Mouse (Mus musculus) intestine, embryonic 16.5 days (tissue): ENCODE measurements around the gene Lsm14a. TPM values are rescaled to one million over a fixed set of nuclear protein-coding genes. Genes with fewer than 3 reads are reported as not detected.

ENCODE experiments used
- ATAC-seq: fragments of 200-750 bp; cut with Nextera tagmentation; 2 replicates; pipeline ENCODE4 v1.8.0; 2017; ENCODE audit warnings: moderate TSS enrichment, moderate library complexity
- H3K27ac ChIP-seq: fragments of 300-500 bp; sonication (generic); 2 replicates; pipeline ENCODE4 v1.5.1; 2014; ENCODE audit warnings: mild to moderate bottlenecking, low read length
- H3K27me3 ChIP-seq: fragments of 300-500 bp; sonication (generic); replicated peaks from 2 replicates; pipeline ENCODE4 v1.6.1; 2014; ENCODE audit warnings: low read length, control low read depth, mixed read lengths; ENCODE audit not compliant: control insufficient read depth, insufficient read depth
- H3K36me3 ChIP-seq: fragments of 300-500 bp; sonication (generic); 2 replicates; pipeline ENCODE4 v1.6.1; 2014; ENCODE audit warnings: low read length, control low read depth; ENCODE audit not compliant: control insufficient read depth, insufficient read depth
- H3K4me1 ChIP-seq: fragments of 300-500 bp; sonication (generic); 2 replicates; pipeline ENCODE4 v1.6.1; 2014; ENCODE audit warnings: low read length, control low read depth, mixed read lengths; ENCODE audit not compliant: control insufficient read depth, insufficient read depth
- H3K4me2 ChIP-seq: fragments of 300-500 bp; sonication (generic); 2 replicates; pipeline ENCODE4 v1.6.1; 2014; ENCODE audit warnings: low read depth, low read length, control low read depth
- H3K4me3 ChIP-seq: fragments of 300-500 bp; sonication (generic); 2 replicates; pipeline ENCODE4 v1.5.1; 2014; ENCODE audit warnings: mild to moderate bottlenecking, low read length
- H3K9ac ChIP-seq: fragments of 300-500 bp; sonication (generic); 2 replicates; pipeline ENCODE4 v1.6.1; 2014; ENCODE audit warnings: low read depth, low read length
- H3K9me3 ChIP-seq: fragments of 300-500 bp; sonication (generic); 2 replicates; pipeline ENCODE4 v1.6.1; 2016; ENCODE audit warnings: low read length, control low read depth; ENCODE audit not compliant: control insufficient read depth
- WGBS: fragments of 180-500 bp; shearing (Covaris S2); extraction: QIAGEN DNeasy Blood & Tissue Kit; methylation state at CpG from one replicate; pipeline ENCODE4 v1.1.7; 2014; 5-methylcytosine and 5-hydroxymethylcytosine counted together
- polyA plus RNA-seq: library from polyadenylated mRNA; unstranded; fragments of >200 nt; fragmentation: Nextera tagmentation; extraction: Ambion mirVana; gene quantifications from 2 replicates; pipeline ENCODE4 v1.2.1, GENCODE M21; 2015

Gene Lsm14a
- polyA plus RNA-seq, result 65.1 and 66.2 TPM in 2 replicates

DNA sequence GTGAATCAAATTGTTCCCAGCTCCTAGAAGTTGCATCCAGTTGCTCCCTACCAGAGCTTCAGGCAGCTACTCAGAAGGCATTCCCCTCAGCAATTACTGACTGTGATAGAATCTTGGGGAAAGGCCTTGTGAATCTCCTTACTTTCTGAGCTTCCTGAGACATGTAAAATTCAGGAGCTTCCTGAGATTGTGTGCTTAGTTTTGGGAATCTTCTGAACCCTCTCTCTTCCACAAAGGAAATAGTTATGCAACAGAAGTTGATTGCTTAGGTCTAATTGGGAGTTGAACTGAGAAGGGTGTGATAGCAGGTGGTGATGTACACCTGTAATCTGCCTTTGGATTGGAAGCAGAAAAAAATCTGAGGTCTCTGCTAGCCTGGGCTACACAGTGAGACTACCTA lies at the start of gene Lsm14a:
TSS of gene Lsm14a (minus strand) at position 101 of the 400 bp plus-strand sequence.
- Histone ChIP-seq H3K4me2 (no peak within 1 kb of the TSS), H3K9ac (no peak within 1 kb of the TSS), H3K27ac (no peak within 1 kb of the TSS), H3K4me1 (peaks cover 10% of the 10 kb centered on the region), H3K4me3 (no peak within 1 kb of the TSS), H3K9me3 (no peaks in the 10 kb centered on the region), H3K36me3 (no peaks in the 10 kb centered on the region), H3K27me3 (no peaks in the 10 kb centered on the region)
- ATAC-seq, result no peak

DNA sequence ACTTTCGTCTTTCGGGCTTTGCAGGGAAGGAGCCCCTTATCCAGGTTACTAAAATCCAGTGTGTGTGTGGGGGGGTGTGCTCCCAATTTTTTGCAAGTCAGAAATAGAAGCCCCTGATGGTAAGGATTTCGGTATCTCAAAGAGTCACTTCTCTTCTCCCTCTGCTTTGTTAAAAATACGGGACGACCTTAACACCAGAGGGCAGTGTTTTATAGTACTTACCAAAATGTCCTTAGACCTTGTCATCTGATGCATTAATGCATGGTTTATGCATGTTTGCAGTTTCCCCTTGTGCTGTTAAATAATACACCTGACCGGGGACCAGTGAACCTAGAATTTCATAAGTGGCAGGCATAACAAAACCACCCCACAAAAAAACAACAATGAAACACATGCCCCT lies 45.8 kb upstream of the Lsm14a start:
- Histone ChIP-seq H3K4me3 (no peak overlapping the region), H3K9ac (no peak overlapping the region), H3K9me3 (no peaks in the 10 kb centered on the region), H3K27me3 (no peaks in the 10 kb centered on the region), H3K27ac (no peak overlapping the region), H3K36me3 (no peaks in the 10 kb centered on the region), H3K4me2 (no peak overlapping the region), H3K4me1 (no peaks in the 10 kb centered on the region)
- 40% methylated on average over 6 of the region's 6 CpGs for WGBS
- no peak for ATAC-seq

DNA sequence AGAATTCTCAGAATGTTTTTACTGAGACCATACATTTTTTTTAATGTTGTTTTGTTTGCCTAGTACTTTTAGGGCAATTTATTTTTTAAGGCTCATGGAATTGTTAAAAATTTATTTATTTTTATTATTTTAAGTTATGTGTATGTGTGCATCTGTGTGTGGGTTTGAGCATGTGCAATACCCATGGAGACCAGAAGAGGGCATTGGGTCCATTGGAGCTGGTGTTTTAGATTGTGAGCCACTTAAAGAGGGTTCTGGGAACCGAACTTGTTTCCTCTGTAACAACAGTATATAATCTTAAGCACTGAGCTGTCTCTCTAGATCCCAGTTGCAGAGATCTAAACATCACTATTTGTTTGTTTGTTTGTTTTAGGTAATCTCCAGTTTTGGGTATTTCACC lies 40.5 kb upstream of the Lsm14a start:
- Histone ChIP-seq H3K27me3 (no peaks in the 10 kb centered on the region), H3K4me3 (no peak overlapping the region), H3K4me1 (no peaks in the 10 kb centered on the region), H3K36me3 (no peaks in the 10 kb centered on the region), H3K4me2 (no peak overlapping the region), H3K9me3 (peaks cover 3% of the 10 kb centered on the region; the same call in 1 of the 2 replicates), H3K9ac (no peak overlapping the region), H3K27ac (no peak overlapping the region)
- no peak for ATAC-seq
- 79% methylated on average over 1 of the region's 1 CpGs for WGBS

DNA sequence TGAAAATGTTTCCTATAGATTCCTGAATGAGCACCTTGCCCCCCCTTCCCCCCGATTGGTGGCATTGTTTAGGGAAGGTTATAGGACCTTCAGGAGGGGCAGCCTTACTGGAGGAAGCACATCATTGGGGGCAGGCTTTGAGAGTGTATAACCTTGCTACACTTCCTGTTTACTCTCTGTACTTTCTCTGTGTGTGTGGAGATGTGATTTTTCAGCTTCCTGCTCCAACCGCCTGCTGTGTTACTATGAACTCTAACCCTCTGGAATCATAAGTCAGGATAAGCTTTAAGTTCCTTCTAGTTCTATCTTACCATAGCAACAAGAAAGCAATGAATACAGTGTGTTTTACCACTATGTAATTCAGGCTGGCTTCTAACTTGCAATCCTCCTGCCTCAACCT lies 28.1 kb upstream of the Lsm14a start:
- Histone ChIP-seq H3K27ac (no peak overlapping the region), H3K36me3 (no peaks in the 10 kb centered on the region), H3K4me3 (no peak overlapping the region), H3K4me2 (no peak overlapping the region), H3K9ac (no peak overlapping the region), H3K4me1 (no peaks in the 10 kb centered on the region), H3K27me3 (no peaks in the 10 kb centered on the region), H3K9me3 (peaks cover 4% of the 10 kb centered on the region)
- no peak for ATAC-seq
- 71% methylated on average over 2 of the region's 2 CpGs for WGBS

DNA sequence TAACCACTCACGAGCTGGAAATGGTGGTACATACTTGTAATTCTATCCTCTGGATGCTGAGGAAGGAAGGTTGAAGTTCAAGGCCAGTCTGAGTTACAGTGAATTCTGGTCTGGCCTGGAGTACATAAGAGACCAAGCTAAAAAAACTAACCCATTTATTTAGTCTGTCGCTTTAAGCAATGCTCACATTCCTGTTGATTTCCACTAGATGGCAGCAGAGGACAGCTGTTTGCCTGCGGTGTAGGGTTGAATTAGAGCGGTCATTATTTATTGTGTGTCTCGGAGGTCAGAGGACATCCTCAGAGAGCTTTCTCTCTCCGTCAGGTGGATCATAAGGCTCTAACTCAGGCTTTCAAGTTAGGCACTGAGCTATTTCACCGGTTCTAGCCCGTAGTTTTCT lies 14.4 kb upstream of the Lsm14a start:
- 12% methylated on average over 8 of the region's 8 CpGs for WGBS
- no peak overlapping the region for H3K4me2 ChIP-seq
- H3K27me3 ChIP-seq, result no peaks in the 10 kb centered on the region
- no peak overlapping the region for H3K9ac ChIP-seq
- H3K9me3 ChIP-seq, result no peaks in the 10 kb centered on the region
- ATAC-seq, result peak; percentile 64
- no peak overlapping the region for H3K4me3 ChIP-seq
- H3K27ac ChIP-seq, result no peak overlapping the region
- no peaks in the 10 kb centered on the region for H3K36me3 ChIP-seq
- H3K4me1 ChIP-seq, result no peaks in the 10 kb centered on the region

DNA sequence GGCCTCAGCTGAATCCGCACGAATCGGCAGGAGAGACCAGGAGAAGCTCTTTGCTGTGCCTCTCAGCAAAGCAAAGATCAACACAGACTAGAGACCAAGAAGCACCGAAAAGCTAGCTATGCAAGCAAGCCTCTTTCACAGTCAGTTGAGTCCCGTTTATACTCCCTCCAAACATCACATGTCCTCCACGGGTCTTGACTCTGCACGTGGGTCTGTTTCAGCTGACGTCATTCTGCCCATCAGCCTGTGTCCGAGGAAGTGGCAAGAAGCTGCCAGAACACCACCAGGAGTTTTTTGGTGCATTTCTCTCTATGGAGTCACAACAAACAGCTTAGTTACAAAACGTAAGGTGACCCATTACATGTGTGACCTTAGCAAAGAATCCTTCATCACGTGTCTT lies 10.8 kb upstream of the Lsm14a start:
- no peaks in the 10 kb centered on the region for H3K4me1 ChIP-seq
- no peak overlapping the region for H3K4me3 ChIP-seq
- H3K9ac ChIP-seq, result no peak overlapping the region
- H3K4me2 ChIP-seq, result no peak overlapping the region
- no peak for ATAC-seq
- 67% methylated on average over 11 of the region's 11 CpGs for WGBS
- H3K36me3 ChIP-seq, result no peaks in the 10 kb centered on the region
- H3K27ac ChIP-seq, result no peak overlapping the region
- no peaks in the 10 kb centered on the region for H3K27me3 ChIP-seq
- H3K9me3 ChIP-seq, result no peaks in the 10 kb centered on the region

DNA sequence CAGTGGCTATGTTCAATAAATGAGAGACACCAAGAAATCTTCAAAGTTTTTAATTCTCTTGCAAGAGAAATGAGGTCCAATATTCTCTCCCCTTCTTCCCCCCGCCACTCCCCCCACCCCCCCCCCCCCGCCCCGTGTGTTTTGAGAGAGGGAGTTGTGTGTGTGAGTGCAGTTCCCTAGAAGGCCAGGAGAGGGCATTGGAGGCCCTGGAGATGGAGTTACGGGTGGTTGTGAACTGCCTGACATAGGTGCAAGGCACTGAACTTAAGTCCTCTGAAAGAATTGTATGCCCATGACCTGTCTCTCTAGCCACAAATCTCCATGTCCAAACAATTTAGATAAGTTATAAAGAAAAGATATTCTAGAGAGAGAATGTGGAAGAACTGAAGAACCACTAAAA lies 7.0 kb upstream of the Lsm14a start:
- Histone ChIP-seq H3K9me3 (no peaks in the 10 kb centered on the region), H3K9ac (no peak overlapping the region), H3K4me2 (no peak overlapping the region), H3K4me3 (no peak overlapping the region), H3K27me3 (no peaks in the 10 kb centered on the region), H3K4me1 (no peaks in the 10 kb centered on the region), H3K36me3 (no peaks in the 10 kb centered on the region), H3K27ac (no peak overlapping the region)
- 44% methylated on average over 3 of the region's 4 CpGs for WGBS
- no peak for ATAC-seq

DNA sequence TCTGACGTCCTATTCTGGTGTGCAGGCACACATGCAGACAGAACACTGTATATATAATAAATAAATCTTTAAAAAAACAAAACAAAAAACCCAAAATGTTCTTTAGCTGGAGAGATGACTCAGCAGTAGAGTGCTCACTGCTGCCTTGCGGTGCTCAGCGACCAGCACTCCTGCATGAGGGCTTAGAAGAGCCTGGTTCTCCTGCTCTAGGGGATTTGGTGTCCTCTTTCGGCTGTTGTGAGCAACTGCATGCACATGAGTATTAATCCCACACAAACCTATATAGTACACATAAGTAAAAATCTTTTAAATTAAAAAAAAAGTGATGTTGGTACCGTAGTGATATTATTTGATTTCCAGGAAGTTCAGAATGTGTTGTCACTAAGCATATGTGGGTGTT lies 5.7 kb upstream of the Lsm14a start:
- 72% methylated on average over 5 of the region's 5 CpGs for WGBS
- Histone ChIP-seq H3K27me3 (no peaks in the 10 kb centered on the region), H3K9me3 (no peaks in the 10 kb centered on the region), H3K27ac (no peak overlapping the region), H3K9ac (no peak overlapping the region), H3K36me3 (no peaks in the 10 kb centered on the region), H3K4me2 (no peak overlapping the region), H3K4me1 (no peaks in the 10 kb centered on the region), H3K4me3 (no peak overlapping the region)
- ATAC-seq, result no peak

DNA sequence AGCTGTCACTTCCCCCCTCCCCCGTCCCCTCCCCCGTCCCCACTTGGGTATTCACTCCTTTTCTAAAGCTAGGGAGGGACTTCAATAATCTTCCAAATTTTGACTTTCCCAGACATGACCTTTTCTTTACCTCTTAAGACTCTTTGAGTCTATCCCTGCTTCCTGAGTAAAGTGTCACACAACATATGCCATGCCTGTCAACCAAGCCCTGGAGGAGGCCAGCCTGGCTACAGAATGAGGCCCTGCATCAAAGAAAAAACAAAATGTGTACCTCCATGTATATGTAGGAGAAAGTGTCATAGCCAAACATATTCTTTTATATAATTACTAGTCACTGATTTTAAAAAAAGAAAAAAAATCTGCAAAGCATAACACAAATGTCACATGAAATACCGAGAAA lies 3.7 kb upstream of the Lsm14a start:
- WGBS, result 81% methylated on average over 3 of the region's 3 CpGs
- H3K27ac ChIP-seq, result no peak overlapping the region
- no peaks in the 10 kb centered on the region for H3K9me3 ChIP-seq
- H3K4me2 ChIP-seq, result no peak overlapping the region
- H3K27me3 ChIP-seq, result no peaks in the 10 kb centered on the region
- no peak overlapping the region for H3K4me3 ChIP-seq
- H3K9ac ChIP-seq, result no peak overlapping the region
- H3K36me3 ChIP-seq, result no peaks in the 10 kb centered on the region
- no peak for ATAC-seq
- no peaks in the 10 kb centered on the region for H3K4me1 ChIP-seq

DNA sequence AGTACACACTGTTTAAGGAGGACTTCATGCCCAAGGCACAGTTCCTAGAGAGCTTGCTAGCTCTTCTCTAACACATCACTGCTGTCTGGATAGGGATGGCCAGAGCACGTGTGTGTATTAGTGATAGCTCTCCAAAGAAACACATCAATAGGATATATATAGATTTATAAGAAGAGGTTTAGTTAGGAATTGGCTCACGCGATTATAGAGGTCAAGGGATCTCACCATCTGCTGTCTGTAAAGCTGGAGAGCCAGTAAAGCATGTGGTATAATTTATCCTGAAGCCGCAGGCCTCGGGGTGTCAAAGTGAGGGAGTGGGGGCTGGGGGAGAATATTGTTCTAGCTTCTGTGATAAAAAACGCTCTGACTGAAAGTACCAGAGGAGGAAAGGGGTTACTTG lies 2.6 kb upstream of the Lsm14a start:
- Histone ChIP-seq H3K27ac (no peak overlapping the region), H3K4me1 (peaks cover 6% of the 10 kb centered on the region), H3K27me3 (no peaks in the 10 kb centered on the region), H3K4me2 (no peak overlapping the region), H3K4me3 (no peak overlapping the region), H3K36me3 (no peaks in the 10 kb centered on the region), H3K9ac (no peak overlapping the region), H3K9me3 (no peaks in the 10 kb centered on the region)
- no peak for ATAC-seq
- 55% methylated on average over 6 of the region's 6 CpGs for WGBS
